Mouse (Mus musculus): Measurements from ENCODE around the gene Svs5.
A peak's percentile ranks its signal among the peaks of the same experiment; 100 is the strongest.
"Not testable (repeated sequence)": the region's sequence is repeated elsewhere in the genome, so short reads cannot be mapped to it uniquely, and the experiment has no call there.

Gene Svs5

GRCm38 (mm10) chr2:164332440-164332839 lies at the start of gene Svs5:
TSS of gene Svs5 (plus strand) at chr2:164332740.
- not testable (repeated sequence) for DNase-seq (ENCODE audit: extremely low read depth, low read depth)

- not testable (repeated sequence) for DNase-seq (ENCODE audit: extremely low read depth, low read depth)
These were observed 43.6 kb upstream of the Svs5 start, which contains the start of gene Svs3a for GRCm38 (mm10) chr2:164288968-164289367. TSS of gene Svs3a (plus strand) at chr2:164289268.

- DNase-seq (ENCODE audit: extremely low read depth, low read depth) = no peak
These were observed 19.9 kb upstream of the Svs5 start for GRCm38 (mm10) chr2:164312599-164312998.

GRCm38 (mm10) chr2:164315460-164315859 lies 17.1 kb upstream of the Svs5 start:
- not testable (repeated sequence) for DNase-seq (ENCODE audit: extremely low read depth, low read depth)

GRCm38 (mm10) chr2:164316451-164316850 lies 16.1 kb upstream of the Svs5 start, which contains the start of gene Svs6:
TSS of gene Svs6 (plus strand) at chr2:164316751.
- not testable (repeated sequence) for DNase-seq (ENCODE audit: extremely low read depth, low read depth)

GRCm38 (mm10) chr2:164320983-164321382 lies 11.6 kb upstream of the Svs5 start:
- no peak for DNase-seq (ENCODE audit: extremely low read depth, low read depth)

- not testable (repeated sequence) for DNase-seq (ENCODE audit: extremely low read depth, low read depth)
These were observed 11.2 kb downstream of the Svs5 start for GRCm38 (mm10) chr2:164343732-164344131.

- not testable (repeated sequence) for DNase-seq (ENCODE audit: extremely low read depth, low read depth)
These were observed 15.2 kb downstream of the Svs5 start for GRCm38 (mm10) chr2:164347697-164348096.

GRCm38 (mm10) chr2:164348980-164349379 lies 16.4 kb downstream of the Svs5 start:
- DNase-seq (ENCODE audit: extremely low read depth, low read depth) = peak; percentile 41

GRCm38 (mm10) chr2:164352697-164353096 lies 20.2 kb downstream of the Svs5 start:
- no peak for DNase-seq (ENCODE audit: extremely low read depth, low read depth)

GRCm38 (mm10) chr2:164353356-164353755 lies 20.8 kb downstream of the Svs5 start:
- DNase-seq (ENCODE audit: extremely low read depth, low read depth) = no peak

GRCm38 (mm10) chr2:164356177-164356967 lies 23.8 kb downstream of the Svs5 start:
- DNase-seq (ENCODE audit: extremely low read depth, low read depth) = no peak

- peak; percentile 7 for DNase-seq (ENCODE audit: extremely low read depth, low read depth)
These were observed 25.8 kb downstream of the Svs5 start for GRCm38 (mm10) chr2:164358373-164358772.

GRCm38 (mm10) chr2:164359031-164359430 lies 26.5 kb downstream of the Svs5 start:
- no peak for DNase-seq (ENCODE audit: extremely low read depth, low read depth)

GRCm38 (mm10) chr2:164359668-164360067 lies 27.1 kb downstream of the Svs5 start:
- no peak for DNase-seq (ENCODE audit: extremely low read depth, low read depth)

GRCm38 (mm10) chr2:164360974-164361657 lies 28.6 kb downstream of the Svs5 start:
- no peak for DNase-seq (ENCODE audit: extremely low read depth, low read depth)

GRCm38 (mm10) chr2:164366947-164367346 lies 34.4 kb downstream of the Svs5 start:
- no peak for DNase-seq (ENCODE audit: extremely low read depth, low read depth)

- DNase-seq (ENCODE audit: extremely low read depth, low read depth) = no peak
These were observed 36.1 kb downstream of the Svs5 start for GRCm38 (mm10) chr2:164368620-164369105.

- no peak for DNase-seq (ENCODE audit: extremely low read depth, low read depth)
These were observed 38.8 kb downstream of the Svs5 start for GRCm38 (mm10) chr2:164371371-164371770.

GRCm38 (mm10) chr2:164372408-164373053 lies 40.0 kb downstream of the Svs5 start:
- no peak for DNase-seq (ENCODE audit: extremely low read depth, low read depth)

GRCm38 (mm10) chr2:164373187-164373586 lies 40.6 kb downstream of the Svs5 start:
- no peak for DNase-seq (ENCODE audit: extremely low read depth, low read depth)
